Mouse (Mus musculus): ENCODE measurements at regions not wholly inside any gene's neighbourhood (a gene's known extent, or its start where the extent isn't known, plus 50 kb on each side); places are given as distances from the start of the nearest gene placed in this dataset.

DNA sequence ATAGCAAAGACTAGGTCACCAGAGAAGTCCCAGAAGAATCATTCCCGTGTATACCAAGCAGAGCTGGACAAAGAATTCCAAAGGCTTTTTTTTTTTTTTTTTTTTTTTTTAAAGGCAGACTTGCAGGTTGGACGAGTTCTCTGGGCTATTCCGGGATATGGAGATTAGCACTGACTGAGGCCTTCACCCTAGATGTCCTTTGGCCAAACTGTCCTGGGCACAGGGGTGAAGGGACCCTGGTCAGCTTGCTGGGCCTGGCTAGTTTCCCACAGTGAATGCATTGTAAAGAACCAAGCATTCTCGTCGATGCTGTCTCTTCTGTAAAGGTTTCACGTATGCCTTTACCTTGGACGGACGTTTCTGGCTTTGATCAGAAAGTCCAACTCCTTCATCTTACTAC is 128.2 kb upstream of the Map3k1 start:
- ATAC-seq (replicated peaks; ENCODE audit: low FRiP score, poor library complexity, severe bottlenecking) = no peak

DNA sequence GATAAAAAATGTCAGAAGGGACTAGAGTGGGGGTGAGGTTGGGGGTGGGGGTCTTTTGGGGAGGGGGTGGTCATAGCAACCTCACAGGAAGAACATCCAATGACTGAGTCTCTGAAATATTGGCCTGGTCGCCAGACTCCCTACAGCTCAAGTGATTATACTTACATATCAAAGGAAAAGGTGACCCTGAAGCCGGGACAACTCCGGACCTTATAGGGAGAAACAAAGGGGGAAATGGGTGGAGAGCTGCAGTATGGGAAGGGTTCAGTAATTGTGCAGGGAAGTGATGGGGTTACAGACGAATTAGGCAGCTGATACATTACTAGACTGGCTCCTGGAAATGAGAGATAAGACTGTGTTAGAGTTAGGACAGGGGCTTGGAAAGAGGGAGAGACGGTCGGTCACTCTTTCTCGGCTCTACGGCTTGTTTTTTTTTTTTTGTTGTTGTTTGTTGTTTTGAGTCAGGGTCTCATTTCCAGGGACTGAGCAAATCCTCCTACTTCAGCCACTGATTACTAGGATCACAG is 130.2 kb upstream of the Map3k1 start:
- peak; percentile 36 for ATAC-seq (replicated peaks; ENCODE audit: low FRiP score, poor library complexity, severe bottlenecking)

DNA sequence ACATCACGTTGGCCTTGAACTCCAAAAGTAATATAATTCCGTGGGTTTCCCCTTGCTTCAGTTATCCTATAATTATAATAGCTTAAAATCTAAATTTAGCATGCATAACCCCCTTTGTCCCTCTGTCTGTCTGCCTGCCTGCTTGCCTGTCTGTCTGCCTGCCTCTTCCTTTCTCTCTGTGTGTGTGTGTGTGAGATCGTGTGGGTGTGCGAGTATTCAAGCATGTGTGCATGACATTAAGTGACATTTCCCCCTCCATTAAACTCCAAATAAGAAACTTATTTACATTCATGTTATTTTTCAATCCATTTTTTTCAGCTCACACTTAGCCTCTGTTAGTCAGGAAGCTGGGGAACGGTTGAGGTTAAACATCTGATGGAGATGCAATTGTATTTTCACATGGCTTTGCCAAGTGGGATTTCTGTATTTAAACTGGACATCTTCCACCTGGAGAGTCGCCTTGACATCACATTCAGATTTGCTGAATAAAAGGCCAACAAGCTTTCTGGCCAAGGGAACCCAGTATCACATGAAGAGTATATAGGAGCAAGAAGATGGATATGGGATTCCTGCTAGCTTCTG is 130.8 kb upstream of the Map3k1 start:
- ATAC-seq (replicated peaks; ENCODE audit: low FRiP score, poor library complexity, severe bottlenecking) = no peak

GRCm38 (mm10) chr13:111940275-111940674 is 131.5 kb upstream of the Map3k1 start:
- peak; percentile 14; the same call in 1 of the 2 replicates for ATAC-seq (replicated peaks; ENCODE audit: low FRiP score, poor library complexity, severe bottlenecking)

DNA sequence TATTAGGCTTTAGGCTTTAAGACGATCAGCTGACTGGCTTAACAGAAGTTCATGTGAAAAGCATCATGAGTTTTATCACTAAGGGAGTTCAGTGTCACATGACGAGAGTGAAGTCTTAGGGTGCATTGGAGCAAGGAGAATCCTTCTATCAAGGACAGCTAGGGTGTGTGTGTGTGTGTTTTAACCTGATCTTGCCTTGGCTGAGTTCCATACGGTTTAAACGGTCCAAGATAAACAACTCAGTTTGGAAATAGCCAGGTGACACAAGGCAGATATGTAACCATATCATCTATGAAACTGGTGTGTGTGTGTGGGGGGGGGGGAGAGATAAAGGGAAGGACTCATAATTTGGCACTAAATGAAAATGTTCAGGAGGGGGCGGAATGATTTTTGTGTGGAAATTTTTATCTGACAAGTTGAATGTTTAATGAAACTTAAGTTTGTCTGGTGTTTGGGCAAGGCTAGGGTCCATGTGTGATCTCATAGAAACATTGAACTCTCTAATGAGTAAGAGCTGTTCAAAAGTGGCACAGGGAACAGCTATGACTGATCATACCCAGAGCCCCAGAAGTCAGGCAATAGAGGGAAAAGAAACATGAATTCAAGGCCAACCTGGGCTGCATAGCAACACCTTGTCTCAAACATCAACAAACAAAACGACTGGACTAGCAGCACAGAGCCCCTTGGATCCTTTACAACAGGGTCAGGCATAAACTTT is 132.2 kb upstream of the Map3k1 start:
- ATAC-seq (replicated peaks; ENCODE audit: low FRiP score, poor library complexity, severe bottlenecking) = peak; percentile 79

GRCm38 (mm10) chr13:111941946-111942345 is 133.2 kb upstream of the Map3k1 start:
- 0 out of 2 replicates have a peak, but pooled peaks have one; percentile 8 for ATAC-seq (replicated peaks; ENCODE audit: low FRiP score, poor library complexity, severe bottlenecking)

- no peak for ATAC-seq (replicated peaks; ENCODE audit: low FRiP score, poor library complexity, severe bottlenecking)
Measured at GRCm38 (mm10) chr13:111943392-111944088, 134.7 kb upstream of the Map3k1 start.

DNA sequence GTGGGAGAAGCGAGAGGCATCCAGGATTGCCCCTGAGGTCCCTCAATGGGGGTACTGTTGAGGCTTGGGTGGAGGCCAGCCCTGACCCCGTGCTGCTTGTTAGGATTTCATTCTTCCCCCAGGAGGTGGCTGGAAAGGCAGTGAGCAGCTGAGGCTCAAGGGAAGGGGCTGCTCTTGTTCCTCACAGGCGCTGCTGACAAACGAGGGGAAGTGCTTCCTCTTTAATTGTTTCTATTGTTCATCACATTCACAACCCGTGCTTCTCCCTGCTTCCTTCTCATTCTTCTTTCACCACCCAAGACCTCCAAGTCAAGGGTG is 135.3 kb upstream of the Map3k1 start:
- no peak for ATAC-seq (replicated peaks; ENCODE audit: low FRiP score, poor library complexity, severe bottlenecking)

GRCm38 (mm10) chr13:111946271-111946670 is 137.5 kb upstream of the Map3k1 start:
- no peak for ATAC-seq (replicated peaks; ENCODE audit: low FRiP score, poor library complexity, severe bottlenecking)

DNA sequence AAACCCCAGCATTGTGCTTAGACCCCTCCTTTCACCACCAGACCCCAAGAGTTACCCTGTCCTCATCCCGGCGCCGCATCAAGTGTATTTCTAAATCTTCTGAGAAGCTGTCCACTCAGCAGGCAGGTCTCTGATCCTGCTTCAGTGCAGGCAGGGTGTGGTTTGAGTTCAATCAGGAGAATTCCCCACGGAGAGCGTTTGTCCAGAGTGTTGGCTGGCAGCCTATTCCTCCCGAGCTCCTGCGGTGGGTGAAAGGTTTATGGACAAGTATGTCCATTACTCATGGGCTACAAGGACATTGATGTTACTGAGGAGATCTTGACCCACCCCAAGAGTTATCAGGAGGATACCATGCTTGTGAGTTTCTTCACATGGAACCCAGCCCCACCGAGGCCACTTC is 138.0 kb upstream of the Map3k1 start:
- ATAC-seq (replicated peaks; ENCODE audit: low FRiP score, poor library complexity, severe bottlenecking) = no peak

GRCm38 (mm10) chr13:111948395-111948794 is 139.6 kb upstream of the Map3k1 start:
- ATAC-seq (replicated peaks; ENCODE audit: low FRiP score, poor library complexity, severe bottlenecking) = no peak

DNA sequence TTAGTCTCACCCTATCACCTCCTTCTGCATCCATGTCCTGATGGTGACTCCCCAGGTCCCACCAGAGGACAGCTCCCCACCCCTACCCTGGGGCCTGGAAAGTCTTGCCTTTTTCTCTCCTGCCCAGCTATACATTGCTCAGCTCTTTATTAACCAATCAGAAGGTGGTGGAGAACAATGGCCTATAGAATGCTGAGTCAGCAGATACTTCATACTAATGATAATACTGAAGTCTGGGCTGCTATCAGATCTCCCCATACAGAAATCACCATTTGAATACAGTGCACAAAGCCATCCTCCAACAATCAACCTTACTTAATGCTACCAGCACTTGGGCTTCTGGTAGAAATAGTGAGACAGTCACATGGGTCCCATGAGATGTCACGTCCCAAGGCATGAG is 141.2 kb upstream of the Map3k1 start:
- no peak for ATAC-seq (replicated peaks; ENCODE audit: low FRiP score, poor library complexity, severe bottlenecking)

DNA sequence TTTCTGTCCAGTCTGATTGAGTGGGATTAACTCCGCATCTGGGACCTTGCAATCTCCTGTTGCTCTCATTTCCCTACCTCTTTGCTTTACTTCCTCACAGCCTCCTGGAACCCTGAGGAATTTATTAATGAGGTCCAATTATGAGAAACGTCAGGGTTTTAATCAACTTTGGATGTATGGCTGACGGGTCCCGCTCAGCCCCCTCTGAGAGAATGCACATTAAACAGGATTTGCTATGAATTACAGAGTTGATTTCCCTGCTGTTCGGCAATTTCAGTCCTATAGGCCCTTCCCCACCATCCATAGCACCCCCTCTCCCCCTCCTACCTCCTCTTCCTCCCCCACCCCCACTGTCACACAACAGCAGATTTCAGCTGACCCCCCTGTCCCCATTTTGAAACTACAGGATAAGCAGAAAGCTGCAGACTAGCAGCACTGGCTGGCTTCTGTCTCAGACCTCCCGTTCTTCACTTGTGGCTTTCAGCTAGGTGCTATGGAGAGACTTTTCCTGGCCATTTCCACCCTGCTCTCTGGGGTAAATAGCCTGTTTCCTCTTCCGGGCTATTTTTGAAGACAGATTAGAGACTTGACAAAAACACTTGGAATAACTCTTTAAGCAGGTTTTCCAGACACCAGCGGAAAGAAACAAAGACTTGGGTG is 145.2 kb upstream of the Map3k1 start:
- ATAC-seq (replicated peaks; ENCODE audit: low FRiP score, poor library complexity, severe bottlenecking) = no peak

- no peak for ATAC-seq (replicated peaks; ENCODE audit: low FRiP score, poor library complexity, severe bottlenecking)
Measured at GRCm38 (mm10) chr13:111954520-111954884, 145.7 kb upstream of the Map3k1 start.

- ATAC-seq (replicated peaks; ENCODE audit: low FRiP score, poor library complexity, severe bottlenecking) = peak; percentile 83
Measured at GRCm38 (mm10) chr13:111957118-111957517, 148.3 kb upstream of the Map3k1 start.

- ATAC-seq (replicated peaks; ENCODE audit: low FRiP score, poor library complexity, severe bottlenecking) = peak; percentile 69
Measured at GRCm38 (mm10) chr13:111957674-111958273, 149.0 kb upstream of the Map3k1 start.

- 0 out of 2 replicates have a peak, but pooled peaks have one; percentile 21 for ATAC-seq (replicated peaks; ENCODE audit: low FRiP score, poor library complexity, severe bottlenecking)
Measured at GRCm38 (mm10) chr13:111958421-111958820, 149.6 kb upstream of the Map3k1 start.

GRCm38 (mm10) chr13:111960036-111960435 is 151.2 kb upstream of the Map3k1 start:
- ATAC-seq (replicated peaks; ENCODE audit: low FRiP score, poor library complexity, severe bottlenecking) = no peak

GRCm38 (mm10) chr13:111961423-111961822 is 152.6 kb upstream of the Map3k1 start:
- no peak for ATAC-seq (replicated peaks; ENCODE audit: low FRiP score, poor library complexity, severe bottlenecking)

DNA sequence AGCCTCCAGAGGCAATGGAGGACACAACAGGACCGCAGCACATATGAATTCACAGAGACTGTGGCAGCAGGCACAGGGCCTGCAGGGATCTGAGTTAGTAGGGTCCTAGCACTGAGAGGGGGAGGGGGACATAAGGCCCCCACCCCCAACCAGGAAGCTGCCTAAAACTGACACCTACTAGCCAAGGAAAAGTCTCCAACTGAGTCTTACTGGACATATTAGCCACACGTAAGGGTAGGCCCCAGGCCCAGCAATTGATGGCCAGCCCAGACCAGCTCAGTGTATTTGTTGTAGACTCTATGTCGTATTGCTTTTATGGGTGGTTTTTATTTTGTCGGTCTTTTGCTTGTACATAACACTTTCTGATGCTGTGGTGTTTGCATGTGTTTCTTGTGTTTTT is 153.4 kb upstream of the Map3k1 start:
- ATAC-seq (replicated peaks; ENCODE audit: low FRiP score, poor library complexity, severe bottlenecking) = no peak
